Mouse (Mus musculus) left cerebral cortex, postnatal 10 days (tissue): Measurements from ENCODE around the gene Gm20388. TPM values are rescaled to one million over a fixed set of nuclear protein-coding genes. Genes with fewer than 3 reads are reported as not detected.

Source experiments
- DNase-seq, 2 experiments: peaks; one replicate each; pipeline ENCODE4 v3.0.0; 2021 to 2022; ENCODE audit warnings: low spot score in 2 of 2, mixed read lengths in 1 of 2; ENCODE audit errors: extremely low spot score in 1 of 2
- intact Hi-C: fragments of 180-260 bp; cut with DNase I; formaldehyde crosslinking; loops from one replicate; pipeline ENCODE4 v1.15.1; 2025
- total RNA-seq, 2 experiments: library from RNA; stranded (reverse); gene quantifications; 2 replicates each; pipeline ENCODE4 v1.2.3; 2021

The Gm20388 gene
- total RNA-seq, 2 experiments from 2014 or later, result 4.4 to 9.0 TPM

- intact Hi-C loops, result no loop called here
- no peak for DNase-seq
Measured at GRCm38 (mm10) chr8:121085011-121085410, 1174.4 kb downstream of the Gm20388 start.

- DNase-seq, result no peak
- intact Hi-C loops, result no loop called here
Measured at GRCm38 (mm10) chr8:121085561-121085960, 1174.9 kb downstream of the Gm20388 start.

- DNase-seq, result no peak
- intact Hi-C loops, result no loop called here
Measured at GRCm38 (mm10) chr8:121086004-121086900, 1175.6 kb downstream of the Gm20388 start.

GRCm38 (mm10) chr8:121088281-121088680, 1177.6 kb downstream of the Gm20388 start:
- DNase-seq, result no peak
- intact Hi-C loops, result no loop called here

GRCm38 (mm10) chr8:121088871-121089630, 1178.4 kb downstream of the Gm20388 start:
- DNase-seq, result no peak
- intact Hi-C loops, result no loop called here

- intact Hi-C loops, result loop anchor here (5.0 kb wide), 2 partner anchors 193 to 408 kb away; no protein-coding TSS in a partner anchor
- no peak for DNase-seq
Measured at GRCm38 (mm10) chr8:121089631-121090380, 1179.2 kb downstream of the Gm20388 start.

GRCm38 (mm10) chr8:121090716-121091115, 1180.1 kb downstream of the Gm20388 start:
- DNase-seq, result no peak
- intact Hi-C loops, result loop anchor here (5.0 kb wide), 2 partner anchors 193 to 408 kb away; no protein-coding TSS in a partner anchor

GRCm38 (mm10) chr8:121092141-121092540, 1181.5 kb downstream of the Gm20388 start:
- no peak for DNase-seq
- intact Hi-C loops, result loop anchor here (1.0 to 5.0 kb wide), 3 partner anchors 195 to 410 kb away; no protein-coding TSS in a partner anchor

- peak; percentile 77 to 86 for DNase-seq
- intact Hi-C loops, result loop anchor here (1.0 to 5.0 kb wide), 3 partner anchors 195 to 410 kb away; no protein-coding TSS in a partner anchor
Measured at GRCm38 (mm10) chr8:121092627-121093026, 1182.0 kb downstream of the Gm20388 start.

GRCm38 (mm10) chr8:121093496-121093895, 1182.9 kb downstream of the Gm20388 start:
- DNase-seq, result no peak
- intact Hi-C loops, result loop anchor here (5.0 kb wide), 2 partner anchors 196 to 411 kb away; no protein-coding TSS in a partner anchor

- intact Hi-C loops, result no loop called here
- peak; percentile 52 to 80 for DNase-seq
Measured at GRCm38 (mm10) chr8:121104049-121104818, 1193.6 kb downstream of the Gm20388 start.

GRCm38 (mm10) chr8:121107668-121108656, 1197.3 kb downstream of the Gm20388 start, which contains the start of gene Mthfsd:
TSS of gene Mthfsd (minus strand) at chr8:121108392.
- peak; percentile 98 to 99 for DNase-seq
- intact Hi-C loops, result loop anchor here (1.0 kb wide), 1 partner anchor 406 kb away; no protein-coding TSS in a partner anchor

GRCm38 (mm10) chr8:121108657-121109056, 1198.0 kb downstream of the Gm20388 start:
- intact Hi-C loops, result loop anchor here (1.0 kb wide), 1 partner anchor 406 kb away; no protein-coding TSS in a partner anchor
- DNase-seq, result no peak

GRCm38 (mm10) chr8:121111145-121111907, 1200.7 kb downstream of the Gm20388 start:
- no peak for DNase-seq
- intact Hi-C loops, result no loop called here

- intact Hi-C loops, result loop anchor here (1.0 to 2.0 kb wide), 2 partner anchors 280 to 400 kb away; no protein-coding TSS in a partner anchor
- DNase-seq, result peak; percentile 90 to 92
Measured at GRCm38 (mm10) chr8:121113261-121113660, 1202.6 kb downstream of the Gm20388 start.

- DNase-seq, result peak in 1 of 2 experiments; percentile 26
- intact Hi-C loops, result loop anchor here (5.0 kb wide), 1 partner anchor 33 kb away; the partner anchor contains the start of gene Foxf1
Measured at GRCm38 (mm10) chr8:121115136-121115535, 1204.5 kb downstream of the Gm20388 start.
